Mouse (Mus musculus) embryo, embryonic 10.5 days (tissue): ENCODE data around the gene Tm7sf3.
"Not testable (repeated sequence)": the region's sequence is repeated elsewhere in the genome, so short reads cannot be mapped to it uniquely, and the experiment has no call there.

Experiments used
- DNase-seq: peaks from one replicate; pipeline ENCODE4 v3.0.0-alpha.2; 2015; ENCODE audit warnings: low spot score

Gene Tm7sf3

GRCm38 (mm10) chr6:146613907-146614306 lies 28.7 kb downstream of the Tm7sf3 start:
- no peak for DNase-seq

GRCm38 (mm10) chr6:146612736-146613135 lies 29.9 kb downstream of the Tm7sf3 start:
- no peak for DNase-seq

- DNase-seq: no peak
Observed at GRCm38 (mm10) chr6:146611897-146612296, 30.7 kb downstream of the Tm7sf3 start.

- DNase-seq: no peak
Observed at GRCm38 (mm10) chr6:146611385-146611784, 31.2 kb downstream of the Tm7sf3 start.

GRCm38 (mm10) chr6:146603651-146604050 lies 39.0 kb downstream of the Tm7sf3 start:
- no peak for DNase-seq

- no peak for DNase-seq
Observed at GRCm38 (mm10) chr6:146602601-146603000, 40.0 kb downstream of the Tm7sf3 start.

- no peak for DNase-seq
Observed at GRCm38 (mm10) chr6:146585134-146585533, 57.5 kb downstream of the Tm7sf3 start.

GRCm38 (mm10) chr6:146583366-146584046 lies 59.1 kb downstream of the Tm7sf3 start:
- DNase-seq: no peak

GRCm38 (mm10) chr6:146580381-146580926 lies 62.2 kb downstream of the Tm7sf3 start:
- no peak for DNase-seq

GRCm38 (mm10) chr6:146578586-146578985 lies 64.0 kb downstream of the Tm7sf3 start:
- no peak for DNase-seq

GRCm38 (mm10) chr6:146578111-146578531 lies 64.5 kb downstream of the Tm7sf3 start:
- peak; percentile 56 for DNase-seq

- peak; percentile 99 for DNase-seq
Observed at GRCm38 (mm10) chr6:146577310-146578109, 65.1 kb downstream of the Tm7sf3 start, which contains the start of gene Ints13. Gene Ints13 (minus strand): TSS chr6:146577835.

GRCm38 (mm10) chr6:146576903-146577302 lies 65.7 kb downstream of the Tm7sf3 start, which contains the start of gene Fgfr1op2:
Gene Fgfr1op2 (plus strand): TSS chr6:146577203.
- DNase-seq: no peak

GRCm38 (mm10) chr6:146572073-146572472 lies 70.6 kb downstream of the Tm7sf3 start:
- DNase-seq: no peak

GRCm38 (mm10) chr6:146562461-146562860 lies 80.2 kb downstream of the Tm7sf3 start:
- not testable (repeated sequence) for DNase-seq
